13 mouse cellular contexts compared by ENCODE assay signal in genomic region chr16:9671222-9671621, GRCm38 (mm10).
"Had no signal": no experiment of that assay in that cellular context is flagged by ENCODE, and none has a peak within 500 bp of the region (broad histone marks: within the 10 kb centered on the region; RNA-seq: fewer than 3 reads in every experiment).

No protein-coding gene starts in this region.

- H3K4me2 ChIP-seq: liver, embryonic 13.5 days; midbrain, embryonic 12.5 days; neural tube, embryonic 15.5 days had no signal

- DNase-seq: kidney, adult 8-10 months; kidney, postnatal 25 days; liver, embryonic 13.5 days; liver, postnatal 0 days; right cerebral cortex, adult 18-20 months; right cerebral cortex, postnatal 25 days; thymus, postnatal 4 days had no signal

- H3K4me3 ChIP-seq: limb, embryonic 10.5 days; liver, embryonic 13.5 days; midbrain, embryonic 12.5 days; myocyte; neural tube, embryonic 15.5 days had no signal

- H3K4me1 ChIP-seq: limb, embryonic 10.5 days; liver, embryonic 13.5 days had no signal

- H3K36me3 ChIP-seq: limb, embryonic 10.5 days; liver, embryonic 13.5 days; midbrain, embryonic 12.5 days; neural tube, embryonic 15.5 days had no signal

- H3K9me3 ChIP-seq: limb, embryonic 10.5 days; liver, embryonic 13.5 days; midbrain, embryonic 12.5 days; neural tube, embryonic 15.5 days had no signal

- H3K27ac ChIP-seq: limb, embryonic 10.5 days; liver, embryonic 13.5 days; midbrain, embryonic 12.5 days had no signal

- H3K27me3 ChIP-seq: liver, embryonic 13.5 days; midbrain, embryonic 12.5 days; neural tube, embryonic 15.5 days had no signal

- H3K9ac ChIP-seq: liver, embryonic 13.5 days; liver, postnatal 0 days; midbrain, embryonic 12.5 days; neural tube, embryonic 15.5 days had no signal

- ATAC-seq: inflammation-experienced regulatory T-cells, adult 6 months; intestine, postnatal 0 days; liver, postnatal 0 days had no signal
